Mouse (Mus musculus) right cerebral cortex, adult 18-20 months (tissue): ENCODE data around the gene Pccb.

Experiments used
- DNase-seq: peaks from one replicate; pipeline ENCODE4 v3.0.0; 2022; ENCODE audit warnings: mixed read lengths

Pccb gene

DNA sequence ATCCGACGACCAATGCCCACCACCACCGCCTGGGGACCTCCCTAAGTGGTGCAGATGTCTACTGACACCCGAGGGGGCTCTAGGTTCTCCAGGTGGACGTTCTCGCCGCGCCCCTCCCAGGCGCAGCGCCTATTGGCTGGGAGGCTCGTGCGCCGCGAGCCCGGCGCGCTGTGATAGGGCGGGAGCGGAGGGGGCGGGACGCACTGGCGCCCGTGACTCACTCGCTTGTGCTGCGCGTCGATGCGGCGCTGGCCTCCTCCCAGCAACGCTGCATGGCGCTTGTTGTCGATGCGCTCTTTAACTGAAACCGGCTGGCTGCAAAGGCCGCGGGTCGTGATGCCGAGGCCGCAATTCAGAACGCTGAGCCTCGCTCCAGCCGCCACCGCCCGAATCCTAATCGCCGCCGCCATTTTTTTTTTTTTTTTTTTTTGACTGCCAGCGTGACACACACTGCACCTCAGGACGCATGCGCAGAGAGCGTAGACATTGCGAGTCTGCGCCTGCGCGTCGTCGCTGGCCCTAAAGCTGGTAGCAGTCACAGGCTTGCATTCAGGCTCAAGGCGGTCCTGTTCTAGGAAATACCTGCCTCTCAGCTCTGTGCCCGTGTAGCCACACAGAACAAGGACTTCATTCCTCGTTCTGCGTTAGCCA lies at the start of gene Pccb:
TSS of gene Pccb (minus strand) at position 451 of the 651 bp plus-strand sequence.
- peak; percentile 96 for DNase-seq

DNA sequence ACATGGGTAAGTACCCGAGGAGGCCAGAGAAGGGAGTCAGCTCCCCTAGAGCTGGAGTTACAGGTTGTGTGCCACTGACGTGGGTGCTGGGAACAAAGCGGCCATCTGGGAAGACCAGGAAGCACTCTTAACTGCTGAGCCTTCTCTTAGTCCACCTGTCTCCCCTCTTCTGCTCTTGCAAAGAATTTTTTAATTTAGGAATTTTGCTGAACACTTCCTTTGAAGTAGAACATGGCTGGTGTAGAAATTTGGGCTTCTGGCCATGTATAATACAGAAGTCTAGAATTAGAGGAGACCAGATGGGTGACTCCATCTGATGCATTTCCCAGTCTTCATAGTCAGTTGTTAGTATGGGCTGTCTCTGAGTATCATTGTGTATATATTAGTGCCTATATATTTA lies 49.0 kb upstream of the Pccb start:
- DNase-seq: peak; percentile 16

GRCm38 (mm10) chr9:101080046-101080685 lies 45.5 kb upstream of the Pccb start:
- DNase-seq: no peak

GRCm38 (mm10) chr9:101078579-101078978 lies 43.9 kb upstream of the Pccb start:
- no peak for DNase-seq

DNA sequence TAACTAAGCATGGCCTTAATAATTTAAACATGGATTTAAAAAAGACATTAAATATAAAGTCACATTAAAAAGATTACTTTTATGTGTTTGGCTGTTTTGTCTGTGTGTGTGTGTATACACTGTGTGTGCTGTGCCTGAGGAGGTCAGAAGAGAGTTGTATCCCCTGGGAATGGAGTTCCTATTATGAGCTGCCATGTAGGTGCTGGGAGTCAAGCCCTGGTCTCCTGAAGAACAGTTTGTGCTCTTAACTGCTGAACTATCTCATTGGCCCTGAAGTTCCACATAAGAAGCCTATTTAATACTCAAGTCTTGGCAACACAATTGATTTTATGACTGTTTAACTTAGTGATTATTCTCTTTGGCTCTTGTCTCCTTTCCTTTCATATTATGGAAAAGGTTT lies 42.8 kb upstream of the Pccb start:
- DNase-seq: no peak

GRCm38 (mm10) chr9:101076095-101076875 lies 41.6 kb upstream of the Pccb start:
- DNase-seq: no peak

GRCm38 (mm10) chr9:101075694-101076093 lies 41.0 kb upstream of the Pccb start:
- DNase-seq: no peak

GRCm38 (mm10) chr9:101075091-101075581 lies 40.4 kb upstream of the Pccb start:
- DNase-seq: no peak

GRCm38 (mm10) chr9:101074332-101075021 lies 39.8 kb upstream of the Pccb start:
- DNase-seq: peak; percentile 88

DNA sequence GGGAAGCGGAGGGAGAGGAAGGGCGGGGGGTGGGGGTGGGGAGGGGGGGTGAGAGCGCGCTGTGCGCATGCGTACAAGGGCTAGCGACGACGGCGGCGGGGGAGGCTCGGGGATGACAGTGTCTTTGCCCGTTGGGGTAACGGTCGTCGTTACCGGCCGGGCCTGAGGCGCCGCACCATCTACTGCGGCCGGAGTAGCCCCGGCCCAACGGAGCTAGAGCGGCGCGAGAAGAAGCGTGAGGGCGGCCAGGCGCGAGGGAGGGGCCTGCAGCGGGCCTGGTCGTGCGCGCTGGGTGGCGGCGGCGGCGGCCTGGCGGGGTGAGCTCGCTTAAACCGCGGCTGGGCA lies 39.3 kb upstream of the Pccb start, which contains the start of gene Msl2:
TSS of gene Msl2 (plus strand) at position 115 of the 345 bp plus-strand sequence.
- no peak for DNase-seq

GRCm38 (mm10) chr9:101073041-101073986 lies 38.6 kb upstream of the Pccb start:
- DNase-seq: peak; percentile 99

DNA sequence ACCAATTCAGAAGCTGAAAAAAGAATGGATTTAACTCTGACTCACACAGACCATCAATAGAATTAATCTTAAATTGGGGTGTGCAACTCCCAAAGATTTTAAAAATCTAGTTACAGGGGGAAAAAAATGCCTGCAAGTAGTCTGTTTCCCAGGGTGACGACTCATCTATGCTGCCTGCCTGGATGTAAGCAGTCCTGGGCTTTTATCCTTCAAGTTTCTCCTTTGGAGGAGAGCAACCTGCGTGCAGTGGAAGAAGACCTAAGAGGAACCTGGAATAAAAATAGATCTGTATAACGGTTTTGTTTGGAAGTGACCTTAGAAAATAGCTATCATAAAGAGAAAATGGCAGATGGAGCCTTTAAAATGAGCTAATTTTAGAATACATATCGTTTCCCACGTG lies 37.8 kb upstream of the Pccb start:
- no peak for DNase-seq

- DNase-seq: no peak
Measured at GRCm38 (mm10) chr9:101069781-101070180, 35.1 kb upstream of the Pccb start.

- no peak for DNase-seq
Measured at GRCm38 (mm10) chr9:101065076-101065602, 30.4 kb upstream of the Pccb start.

GRCm38 (mm10) chr9:101062253-101062780 lies 27.6 kb upstream of the Pccb start:
- no peak for DNase-seq

DNA sequence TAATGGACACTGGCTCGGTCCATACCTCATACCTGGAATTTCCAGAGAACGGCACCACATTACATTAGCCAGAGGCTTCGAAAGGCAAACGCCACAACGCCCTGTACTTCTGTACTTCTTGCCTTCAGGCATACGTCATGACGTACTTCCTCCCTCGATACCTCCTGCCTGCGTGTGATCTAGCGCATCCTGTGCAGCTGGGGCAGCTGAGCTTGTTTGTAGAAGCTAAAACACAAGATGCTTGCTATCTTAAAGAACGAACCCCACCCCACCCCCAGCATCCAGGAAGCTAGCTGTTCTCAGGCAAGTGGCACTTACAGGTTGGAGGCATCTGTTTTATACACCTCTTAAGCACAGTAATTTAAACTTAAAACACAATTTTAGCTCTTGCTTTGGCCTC lies 26.3 kb upstream of the Pccb start:
- DNase-seq: no peak

DNA sequence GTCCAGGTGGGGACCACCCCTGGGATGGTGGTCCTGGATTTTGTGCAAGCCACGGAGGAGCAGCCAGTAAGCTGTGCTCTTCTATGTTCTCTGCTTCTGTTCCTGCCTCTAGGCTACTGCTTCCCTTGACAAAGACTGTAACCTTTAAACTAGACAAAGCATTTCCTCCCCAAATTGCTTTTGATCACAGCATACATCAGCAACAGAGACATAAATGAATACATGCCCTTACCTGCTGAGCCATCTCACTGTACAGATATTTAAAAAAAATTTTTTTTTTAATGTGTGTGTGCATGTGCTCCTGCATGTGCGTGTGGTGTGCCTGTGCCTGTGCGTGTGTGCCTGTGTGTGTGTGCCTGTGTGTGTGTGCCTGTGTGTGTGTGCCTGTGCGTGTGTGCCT lies 22.5 kb upstream of the Pccb start:
- DNase-seq: no peak

DNA sequence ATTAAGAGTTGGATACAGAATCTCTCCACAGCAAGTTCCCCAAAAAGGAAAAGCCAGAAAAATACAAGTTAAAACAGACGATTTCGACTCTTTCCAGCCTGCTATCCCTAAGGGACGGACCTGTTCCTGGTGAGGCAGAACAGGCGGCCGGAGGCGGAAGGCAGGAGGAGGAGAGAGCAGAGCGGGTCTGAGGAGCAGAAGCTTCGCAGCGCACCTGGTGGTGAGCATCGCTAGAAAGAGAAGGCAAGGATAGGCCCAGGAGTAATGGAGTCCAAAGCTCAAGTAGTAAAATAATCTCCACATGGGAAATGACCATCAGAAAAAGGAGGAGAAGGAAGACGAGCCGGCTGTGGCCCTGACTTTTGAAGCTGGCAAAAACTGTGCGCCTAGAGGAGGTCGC lies 18.6 kb upstream of the Pccb start:
- no peak for DNase-seq

DNA sequence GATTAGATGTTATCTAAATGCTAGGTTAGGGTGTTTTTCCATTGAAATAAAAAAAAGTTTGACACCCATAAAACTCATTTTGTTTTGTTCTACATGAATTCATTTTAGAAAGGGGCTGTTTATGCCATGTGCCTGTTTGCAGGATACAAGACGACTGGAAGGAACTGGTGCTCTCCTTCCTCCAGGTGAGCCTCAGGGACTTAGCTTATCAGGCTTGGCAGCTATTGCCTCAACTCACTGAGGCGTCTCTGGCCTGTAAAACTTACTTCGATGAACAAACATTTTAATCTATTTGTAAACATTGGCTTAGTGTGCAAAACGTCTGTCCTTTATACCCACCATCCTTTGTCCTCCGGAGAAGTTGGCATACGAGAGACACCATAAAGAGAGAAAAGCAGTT lies 18.0 kb upstream of the Pccb start:
- DNase-seq: no peak

GRCm38 (mm10) chr9:101052007-101052406 lies 17.3 kb upstream of the Pccb start:
- DNase-seq: no peak

GRCm38 (mm10) chr9:101045710-101046338 lies 11.1 kb upstream of the Pccb start:
- no peak for DNase-seq
